Mouse (Mus musculus) frontal cortex, postnatal 14 days (tissue): Measurements from ENCODE around the gene Natd1.

Experiments
- DNase-seq, 2 experiments: peaks; one replicate each; pipeline ENCODE4 v3.0.0; 2022; ENCODE audit warnings: low spot score in 2 of 2

Natd1 gene

DNA sequence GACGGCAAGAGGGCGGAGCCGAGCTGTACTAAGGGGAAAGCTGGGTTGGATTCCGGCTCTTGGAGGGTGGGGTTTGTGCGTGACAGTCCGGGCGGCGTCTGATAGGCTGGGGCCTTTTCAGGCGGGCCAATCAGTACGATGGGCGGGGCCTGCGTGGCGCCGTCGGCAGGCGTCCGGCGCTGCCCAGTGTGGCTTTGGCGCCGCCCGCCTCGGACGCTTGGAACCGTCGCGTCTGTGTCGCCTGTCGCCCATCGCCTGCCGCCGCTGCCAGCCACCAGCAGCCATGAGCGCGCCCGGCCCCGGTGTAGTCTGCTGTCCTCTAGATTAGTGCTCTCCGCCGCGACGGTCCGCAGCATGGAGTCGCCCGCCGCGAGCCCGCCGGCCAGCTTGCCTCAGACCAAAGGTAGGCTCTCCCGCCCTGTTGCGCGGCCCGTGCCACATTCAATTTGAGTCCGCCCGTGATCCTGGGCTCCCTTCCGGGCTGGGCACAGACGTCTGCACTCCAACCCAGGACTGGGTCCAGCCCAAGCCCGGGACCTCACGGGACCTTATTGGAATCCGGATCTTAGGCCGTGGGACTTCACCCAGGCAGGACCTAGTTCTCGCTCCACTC, 17.4 kb upstream of the Natd1 start, which contains the start of gene Map2k3:
Gene Map2k3 (plus strand): TSS at position 165 of the 613 bp plus-strand sequence.
- peak; percentile 87 to 94 for DNase-seq

- DNase-seq = peak in 1 of 2 experiments; percentile 24
These were observed 16.8 kb upstream of the Natd1 start for GRCm38 (mm10) chr11:60931282-60931868.

DNA sequence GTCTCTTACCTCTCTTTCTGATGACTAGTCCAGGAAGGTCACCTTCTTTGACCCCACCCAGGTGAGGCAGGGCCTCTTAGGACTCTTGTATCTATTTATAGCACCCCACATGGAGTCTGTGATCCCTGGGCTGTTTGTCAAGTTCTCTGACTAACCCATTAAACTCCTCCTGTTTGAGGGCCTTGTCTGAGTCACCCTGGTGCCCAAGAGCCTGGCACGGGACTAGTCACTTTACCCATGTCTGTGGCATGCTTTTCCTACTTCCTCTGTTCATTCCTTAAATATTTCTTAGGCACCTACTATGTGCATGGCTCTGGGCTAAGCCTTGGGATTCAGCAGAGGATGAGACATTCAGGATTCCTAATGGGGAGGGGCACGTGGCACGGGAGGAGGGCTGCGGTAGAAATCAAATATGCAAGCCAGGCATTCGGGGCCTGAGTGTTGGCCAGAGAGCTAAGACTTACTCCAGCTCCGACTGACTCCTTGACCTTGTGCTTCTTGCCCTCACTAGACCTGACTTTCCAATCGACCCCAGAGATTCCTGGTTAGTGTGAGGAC, 16.3 kb upstream of the Natd1 start:
- DNase-seq = no peak

- DNase-seq = peak; percentile 78 to 87
These were observed 12.7 kb upstream of the Natd1 start for GRCm38 (mm10) chr11:60927264-60927663.

GRCm38 (mm10) chr11:60924981-60925380, 10.4 kb upstream of the Natd1 start:
- no peak for DNase-seq

DNA sequence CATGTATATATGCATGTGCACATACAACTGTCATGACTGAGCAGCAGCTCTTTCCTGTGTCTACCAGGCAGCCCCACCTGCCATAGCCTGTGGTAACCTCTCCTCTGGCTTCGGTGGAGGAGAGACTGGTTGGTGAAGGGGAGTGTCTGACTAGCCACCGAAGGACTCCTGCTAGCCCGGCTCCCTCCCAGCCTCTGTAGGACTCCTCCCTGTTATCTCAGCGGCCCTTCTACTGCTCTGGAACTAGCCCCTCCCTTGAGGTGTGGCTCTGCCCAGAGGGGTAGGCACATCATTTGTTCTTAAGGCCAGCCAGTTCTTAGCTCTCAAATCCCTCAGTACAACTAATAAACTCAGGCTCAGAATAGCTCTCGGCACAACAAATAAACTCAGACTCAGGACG, 9.9 kb upstream of the Natd1 start:
- DNase-seq = no peak

GRCm38 (mm10) chr11:60922964-60923363, 8.4 kb upstream of the Natd1 start:
- DNase-seq = no peak

DNA sequence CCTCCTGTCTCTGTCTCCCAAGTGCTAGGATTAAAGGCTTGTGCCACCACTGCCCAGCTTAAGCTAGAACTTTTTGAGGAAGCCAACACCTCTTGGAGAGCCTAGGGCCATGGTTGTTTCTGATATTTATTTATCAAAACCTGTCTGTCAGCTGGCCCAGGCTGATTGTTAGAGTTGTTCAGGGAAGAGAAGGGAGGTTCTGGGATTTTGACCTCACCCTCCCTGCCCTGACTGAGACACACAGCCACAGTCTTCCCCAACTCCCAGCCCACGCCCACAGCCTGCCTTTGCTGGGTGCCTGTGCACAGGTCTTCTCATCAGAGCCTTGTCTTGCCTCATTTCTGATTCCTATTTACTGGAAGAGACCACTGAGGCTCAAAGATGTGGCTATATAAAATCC, 7.6 kb upstream of the Natd1 start:
- no peak for DNase-seq

GRCm38 (mm10) chr11:60920021-60920420, 5.5 kb upstream of the Natd1 start:
- no peak for DNase-seq

DNA sequence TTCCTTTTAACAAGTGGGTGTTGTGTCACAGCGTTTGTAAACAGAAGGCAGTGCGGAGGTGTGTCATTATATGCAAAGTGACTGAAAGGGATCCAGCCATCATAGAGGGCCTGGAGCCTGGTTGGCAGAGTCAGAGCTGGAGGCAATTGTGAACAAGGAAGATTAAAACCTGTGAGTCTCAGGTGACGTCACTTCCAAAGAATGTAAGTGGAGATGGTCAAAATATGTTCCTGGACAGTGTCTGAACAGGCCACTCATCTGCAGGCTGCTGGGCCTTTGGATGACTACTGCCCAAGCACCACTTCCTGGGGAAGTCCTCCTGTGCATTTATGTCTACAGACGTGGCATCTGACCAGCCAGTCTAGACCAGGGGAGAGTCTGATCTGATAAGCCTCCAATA, 651 bp upstream of the Natd1 start:
- no peak for DNase-seq

DNA sequence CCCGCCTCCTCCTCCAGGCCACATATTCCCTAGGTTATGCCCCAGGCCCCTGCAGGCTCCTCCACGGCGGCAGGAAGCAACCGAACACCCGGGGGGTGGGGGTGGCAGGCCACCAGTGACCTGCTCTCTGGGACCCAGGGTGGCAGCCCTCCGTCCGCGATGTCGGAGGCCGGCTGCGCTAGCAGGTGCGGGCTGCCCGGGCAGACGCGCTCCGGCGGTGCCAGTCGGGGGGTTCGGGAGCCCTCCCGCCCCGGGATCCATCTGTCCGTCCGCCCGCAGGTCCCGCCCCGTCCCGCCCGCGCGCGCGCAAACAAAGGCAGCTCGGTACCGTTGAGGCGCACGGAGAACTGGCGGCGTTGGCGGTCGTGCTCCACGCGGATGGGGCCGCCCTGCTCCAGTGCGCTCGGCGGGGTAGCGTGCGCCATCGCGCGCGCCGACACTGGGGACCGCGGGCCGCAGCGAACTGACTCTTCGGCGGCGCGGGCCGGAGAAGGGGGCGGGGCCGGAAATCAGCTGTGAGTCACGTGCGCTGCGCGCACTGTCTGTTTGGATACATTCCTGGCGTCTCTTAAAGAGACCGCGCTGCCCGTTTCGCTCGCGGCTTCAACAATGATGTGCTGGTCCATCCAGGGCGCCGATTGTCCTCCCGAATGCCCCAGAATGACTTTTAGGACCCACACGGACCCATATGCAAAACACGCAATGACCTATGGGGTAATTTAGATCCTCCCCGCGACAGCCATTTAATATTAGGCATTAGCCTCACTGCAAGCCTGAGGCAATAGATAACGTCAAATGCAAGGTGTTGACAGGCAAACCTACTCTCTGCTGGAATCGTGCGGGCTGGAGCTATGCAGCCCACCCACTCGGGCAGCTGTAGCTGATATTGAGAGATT, 1.0 kb downstream of the Natd1 start:
- DNase-seq = peak; percentile 80 to 88

DNA sequence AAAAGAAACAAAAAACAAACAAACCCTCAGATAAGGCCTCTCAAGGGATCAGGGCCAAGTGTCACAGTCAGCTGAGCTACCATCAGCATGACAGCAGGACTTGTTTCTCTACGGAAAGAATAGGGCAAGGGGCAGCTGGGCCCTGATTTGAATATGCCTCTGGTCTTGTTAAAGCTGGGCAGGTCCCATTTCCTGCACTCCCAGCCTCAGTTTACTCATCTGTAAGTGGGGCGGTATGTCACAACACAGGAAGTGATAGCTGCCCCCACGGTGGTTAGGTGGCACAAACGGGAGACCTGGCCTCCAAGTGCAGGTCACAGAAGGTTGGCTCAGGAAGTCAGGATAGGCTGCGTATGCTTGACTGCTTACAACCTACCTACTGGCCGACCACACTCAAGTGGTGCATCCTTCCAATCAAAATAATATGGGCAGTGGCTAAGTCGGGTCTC, 2.0 kb downstream of the Natd1 start:
- no peak for DNase-seq

DNA sequence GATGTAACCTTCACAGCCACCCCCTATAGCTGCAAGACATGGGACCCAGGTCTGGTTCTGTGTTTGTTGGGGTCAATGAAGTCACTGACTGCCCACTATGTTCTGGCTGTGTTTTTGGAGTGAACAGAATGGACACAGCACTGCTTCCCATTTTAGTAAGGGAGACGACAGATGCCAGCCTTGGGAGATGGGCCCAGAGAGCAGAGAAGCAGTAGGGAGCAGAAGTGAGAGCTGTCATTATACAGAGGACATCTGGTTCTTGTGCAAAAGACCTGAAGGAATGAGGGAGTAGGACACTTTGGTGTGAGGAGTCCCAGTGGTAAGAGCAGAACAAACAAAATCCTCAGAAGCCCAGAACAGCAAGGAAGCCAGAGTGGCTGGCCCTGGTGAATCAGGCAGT, 4.9 kb downstream of the Natd1 start:
- DNase-seq = no peak

DNA sequence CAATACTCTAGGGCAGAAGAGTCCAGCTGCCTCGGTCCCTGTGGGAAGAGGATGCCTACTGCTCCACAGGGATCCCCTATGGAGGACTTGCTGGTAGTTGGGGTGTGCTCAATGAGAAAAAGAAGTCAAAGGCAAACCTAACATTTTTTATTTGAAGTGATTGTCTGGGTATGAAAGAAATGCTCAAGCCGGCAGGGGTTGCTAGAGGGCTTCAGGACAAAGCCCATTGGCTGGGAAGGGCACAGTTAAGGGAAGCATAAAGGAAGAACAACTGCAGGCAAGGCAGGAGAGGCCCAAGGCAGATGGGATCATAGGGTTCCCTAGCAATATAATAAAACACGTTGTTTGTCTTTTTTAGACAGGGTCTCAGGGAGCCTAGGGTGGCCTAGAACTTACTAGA, 6.5 kb downstream of the Natd1 start:
- DNase-seq = no peak

DNA sequence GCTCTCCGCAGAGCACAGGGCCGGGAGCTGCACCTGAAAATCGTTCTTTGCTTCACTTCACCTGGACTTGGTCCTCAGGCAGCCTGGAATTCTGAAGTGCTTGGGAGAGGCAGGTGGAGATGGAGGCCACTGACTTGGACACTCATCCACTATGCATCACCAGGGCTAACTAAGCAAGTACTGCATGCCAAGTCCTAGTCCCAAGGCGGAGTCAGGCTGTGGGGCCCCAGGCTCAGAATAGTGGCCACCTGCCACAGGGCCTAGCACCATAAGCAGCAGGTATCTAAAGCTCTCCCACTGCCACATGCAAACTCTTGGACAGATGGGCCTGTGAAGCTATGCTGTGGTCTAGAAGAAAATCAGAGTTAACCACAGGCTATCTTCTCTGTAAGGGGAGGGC, 8.1 kb downstream of the Natd1 start:
- no peak for DNase-seq

DNA sequence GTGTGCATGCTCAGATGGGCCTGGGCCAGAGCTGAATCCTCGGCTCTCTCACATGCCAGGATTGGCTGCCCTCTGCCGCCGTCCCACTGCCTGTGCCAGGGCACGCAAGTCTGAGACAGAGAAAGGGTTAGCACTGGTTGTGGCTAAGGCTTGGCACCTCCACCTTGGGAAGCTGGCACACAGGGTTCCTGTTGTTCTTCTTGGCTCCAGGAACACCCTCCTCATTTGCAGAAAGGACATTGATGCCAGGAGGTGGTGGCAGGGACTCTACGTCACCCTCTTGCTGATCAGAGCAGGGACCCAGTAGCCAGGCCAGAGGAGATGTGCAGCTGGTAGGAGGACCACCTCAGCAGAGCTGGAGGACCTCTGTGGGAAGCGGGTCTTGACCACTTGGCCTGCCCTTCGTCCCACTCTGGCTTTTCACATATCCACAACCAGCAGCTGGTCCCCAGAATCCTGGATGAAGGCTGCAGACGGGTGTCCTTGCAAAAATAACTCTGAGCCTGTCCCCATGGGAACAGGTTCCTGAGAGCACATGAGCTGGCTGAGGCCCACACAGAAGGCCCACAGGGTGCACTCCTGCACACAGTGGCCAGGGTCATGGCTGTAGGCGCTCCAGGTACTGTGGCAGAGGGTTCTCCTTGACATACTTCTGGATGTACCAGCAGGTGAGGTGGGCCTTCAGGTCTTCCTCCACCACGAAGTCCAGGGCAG, 9.0 kb downstream of the Natd1 start:
- no peak for DNase-seq

GRCm38 (mm10) chr11:60903661-60904061, 10.9 kb downstream of the Natd1 start:
- no peak for DNase-seq

- DNase-seq = no peak
These were observed 12.1 kb downstream of the Natd1 start for GRCm38 (mm10) chr11:60902486-60902885.

- no peak for DNase-seq
These were observed 12.5 kb downstream of the Natd1 start for GRCm38 (mm10) chr11:60902001-60902400.

- DNase-seq = no peak
These were observed 18.6 kb downstream of the Natd1 start for GRCm38 (mm10) chr11:60895915-60896314.

DNA sequence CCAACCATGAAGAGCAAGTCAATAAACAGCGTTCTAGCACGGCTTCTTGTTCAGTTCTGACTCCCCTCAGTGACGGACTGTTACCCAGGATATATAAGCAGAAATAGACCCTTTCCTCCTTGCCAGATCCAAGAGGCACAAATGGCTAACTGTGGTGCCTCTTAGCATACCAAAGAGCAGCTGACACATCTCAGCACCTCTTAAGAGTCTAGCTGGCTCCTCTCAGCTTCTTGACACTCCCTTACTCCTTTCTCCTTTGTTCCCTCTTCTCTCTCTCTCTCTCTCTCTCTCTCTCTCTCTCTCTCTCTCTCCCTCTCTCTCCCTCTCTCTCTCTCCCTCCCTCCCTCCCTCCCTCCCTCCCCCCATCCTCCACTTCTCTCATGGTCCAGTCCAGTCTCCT, 23.8 kb downstream of the Natd1 start:
- no peak for DNase-seq

DNA sequence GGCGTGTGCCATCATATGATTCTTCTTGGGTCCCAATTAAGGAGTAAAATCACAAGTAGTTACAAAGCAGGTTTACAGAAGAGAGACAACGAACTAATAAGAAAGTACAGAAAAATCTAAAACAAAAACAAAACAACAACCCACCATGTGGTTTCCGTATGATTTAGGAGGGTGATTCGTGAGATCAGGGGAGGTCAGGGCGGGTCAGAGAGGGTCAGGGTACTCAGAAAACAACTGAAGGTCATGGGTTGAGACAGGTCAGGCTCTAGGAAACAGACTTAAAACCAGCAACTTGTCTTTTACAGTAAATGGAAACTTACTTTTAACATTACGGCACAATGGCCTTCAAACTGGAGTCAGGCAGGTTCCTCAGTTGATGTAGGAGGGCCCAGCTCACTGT, 24.3 kb downstream of the Natd1 start:
- no peak for DNase-seq
